Mouse (Mus musculus) bone marrow, adult 2 months (tissue): Measurements from ENCODE around the gene Gm11037.

ENCODE experiments used
- CTCF ChIP-seq: fragments of 200-500 bp; IDR thresholded peaks from 2 replicates; pipeline ENCODE4 v1.5.1; 2011; ENCODE audit warnings: low read length, control low read depth; ENCODE audit not compliant: control insufficient read depth, insufficient read depth
- POLR2A ChIP-seq: fragments of 200-500 bp; IDR thresholded peaks from 2 replicates; pipeline ENCODE4 v1.6.1; 2011; ENCODE audit warnings: low read depth, mild to moderate bottlenecking, control low read depth, low read length, borderline replicate concordance; ENCODE audit not compliant: control insufficient read depth

DNA sequence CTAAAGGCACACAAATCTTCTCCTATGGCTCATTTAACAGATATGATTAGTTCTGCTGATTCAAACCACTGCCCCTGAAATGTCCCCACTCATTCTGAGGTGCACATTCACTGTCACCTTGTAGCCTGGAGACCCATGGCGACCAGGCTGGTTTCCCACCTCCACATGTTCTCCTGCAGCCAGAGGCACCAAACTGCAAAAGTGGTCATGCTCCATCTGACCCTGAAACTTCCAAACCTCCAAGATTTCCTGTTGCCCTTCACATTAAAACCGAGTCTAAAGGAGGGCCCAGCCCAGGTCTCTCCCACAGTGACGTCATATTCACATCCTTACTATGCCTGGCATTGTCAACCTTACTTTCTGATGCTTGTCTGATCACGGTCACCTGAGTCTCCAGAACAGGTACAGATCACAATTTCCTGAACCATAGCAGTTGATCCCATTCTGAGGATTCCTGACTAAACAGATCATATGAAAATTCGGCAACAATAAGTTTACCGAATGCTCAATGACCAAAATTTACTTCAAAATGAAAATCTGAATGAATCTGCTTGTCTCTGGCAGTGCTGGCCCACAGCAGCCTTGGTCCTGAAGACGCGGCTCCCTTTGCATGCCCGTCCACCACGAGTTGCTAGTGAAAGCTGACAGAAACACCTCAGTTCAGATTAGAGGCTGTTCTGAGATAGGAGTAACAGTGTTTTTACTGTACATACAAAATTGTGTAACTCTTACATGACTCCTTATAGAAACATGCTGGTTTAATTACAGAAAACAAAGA, 997 bp upstream of the Gm11037 start:
- TF ChIP-seq CTCF (no peak), POLR2A (no peak)
